ENCODE assay signal across 15 mouse cellular contexts in the genomic region with DNA sequence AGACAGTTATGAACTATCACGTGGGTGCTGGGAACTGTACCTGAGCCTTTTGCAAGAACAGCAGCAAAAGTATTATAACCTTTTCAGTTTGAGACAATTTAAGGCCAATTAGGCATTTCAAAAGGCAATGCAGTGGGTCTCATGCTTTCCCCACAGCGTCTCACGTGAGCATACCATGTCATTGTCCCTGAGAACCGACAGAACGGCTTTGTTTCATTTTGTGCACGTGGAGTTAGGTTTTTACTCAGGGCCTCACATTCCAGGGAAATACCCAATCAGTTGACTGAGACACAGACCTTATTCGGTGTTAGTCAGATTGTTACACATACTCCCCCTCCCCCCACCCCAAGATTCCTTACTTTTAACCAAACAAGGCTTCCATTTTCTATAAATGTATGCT.
"Had no signal": no experiment of that assay in that cellular context is flagged by ENCODE, and none has a peak within 500 bp of the region (broad histone marks: within the 10 kb centered on the region; RNA-seq: fewer than 3 reads in every experiment).

No protein-coding gene starts in this region.

- H3K27me3 ChIP-seq: neural tube, embryonic 13.5 days; neural tube, embryonic 15.5 days; stomach, embryonic 15.5 days had no signal

- H3K4me3 ChIP-seq: neural tube, embryonic 13.5 days; neural tube, embryonic 15.5 days; stomach, embryonic 15.5 days had no signal

- H3K36me3 ChIP-seq: neural tube, embryonic 13.5 days; neural tube, embryonic 15.5 days; stomach, embryonic 15.5 days had no signal

- H3K9me3 ChIP-seq: neural tube, embryonic 13.5 days; neural tube, embryonic 15.5 days; stomach, embryonic 15.5 days had no signal

- DNase-seq: retina, postnatal 1 day; right cerebral cortex, adult 18-20 months; right cerebral cortex, postnatal 14 days; right cerebral cortex, postnatal 25 days; right cerebral cortex, postnatal 4 days; spleen, adult 18-20 months; thymus, adult 18-20 months; thymus, adult 2 months; thymus, postnatal 25 days; thymus, postnatal 36 days; thymus, postnatal 4 days had no signal

- H3K27ac ChIP-seq: neural tube, embryonic 13.5 days; neural tube, embryonic 15.5 days; stomach, embryonic 15.5 days; stomach, postnatal 0 days had no signal

- H3K4me2 ChIP-seq: neural tube, embryonic 13.5 days; neural tube, embryonic 15.5 days; stomach, embryonic 15.5 days had no signal

- H3K4me1 ChIP-seq: neural tube, embryonic 13.5 days; neural tube, embryonic 15.5 days; stomach, embryonic 15.5 days had no signal

- H3K9ac ChIP-seq: neural tube, embryonic 13.5 days; neural tube, embryonic 15.5 days; stomach, embryonic 15.5 days had no signal
